Mouse (Mus musculus) neural tube, embryonic 11.5 days (tissue): ENCODE results near the gene Tsfm. TPM values are rescaled to one million over a fixed set of nuclear protein-coding genes. Genes with fewer than 3 reads are reported as not detected.

ENCODE experiments used
- ATAC-seq: fragments of 200-750 bp; cut with Nextera tagmentation; 2 replicates; pipeline ENCODE4 v1.8.0; 2017; ENCODE audit warnings: moderate number of reproducible peaks, mild to moderate bottlenecking, moderate TSS enrichment, moderate library complexity; ENCODE audit not compliant: insufficient read depth, low FRiP score, low TSS enrichment
- DNase-seq: peaks from one replicate; pipeline ENCODE4 v3.0.0-alpha.2; 2015; ENCODE audit warnings: low spot score
- H3K27ac ChIP-seq: fragments of 300-500 bp; sonication (generic); 2 replicates; pipeline ENCODE4 v1.5.1; 2014; ENCODE audit warnings: low read depth, mild to moderate bottlenecking, low read length
- H3K27me3 ChIP-seq: fragments of 300-500 bp; sonication (generic); 2 replicates; pipeline ENCODE4 v1.6.1; 2014; ENCODE audit warnings: mild to moderate bottlenecking, low read length, mixed read lengths; ENCODE audit not compliant: control insufficient read depth, insufficient read depth
- H3K36me3 ChIP-seq: fragments of 300-500 bp; sonication (generic); 2 replicates; pipeline ENCODE4 v1.6.1; 2014; ENCODE audit warnings: mild to moderate bottlenecking, low read length, moderate library complexity, mixed read lengths; ENCODE audit not compliant: control insufficient read depth, insufficient read depth
- H3K4me1 ChIP-seq: fragments of 300-500 bp; sonication (generic); 2 replicates; pipeline ENCODE4 v1.6.1; 2014; ENCODE audit warnings: low read length, mixed read lengths; ENCODE audit not compliant: control insufficient read depth, insufficient read depth
- H3K4me2 ChIP-seq: fragments of 300-500 bp; sonication (generic); 2 replicates; pipeline ENCODE4 v1.6.1; 2014; ENCODE audit warnings: low read depth, mild to moderate bottlenecking, moderate library complexity
- H3K4me3 ChIP-seq: fragments of 300-500 bp; sonication (generic); 2 replicates; pipeline ENCODE4 v1.5.1; 2014; ENCODE audit warnings: low read depth, low read length
- H3K9ac ChIP-seq: fragments of 300-500 bp; sonication (generic); 2 replicates; pipeline ENCODE4 v1.6.1; 2014; ENCODE audit warnings: mild to moderate bottlenecking, low read length
- H3K9me3 ChIP-seq: fragments of 300-500 bp; sonication (generic); 2 replicates; pipeline ENCODE4 v1.6.1; 2016; ENCODE audit warnings: low read length; ENCODE audit not compliant: control insufficient read depth
- WGBS: fragments of 180-500 bp; shearing (Covaris S2); extraction: QIAGEN DNeasy Blood & Tissue Kit; methylation state at CpG from one replicate; pipeline ENCODE4 v1.1.7; 2014; 5-methylcytosine and 5-hydroxymethylcytosine counted together
- polyA plus RNA-seq: library from polyadenylated mRNA; unstranded; fragments of >200 nt; fragmentation: Nextera tagmentation; extraction: Ambion mirVana; gene quantifications from 2 replicates; pipeline ENCODE4 v1.2.1, GENCODE M21; 2014

Tsfm gene
- polyA plus RNA-seq, 1 experiment from 2014 or later = 75.3 TPM

DNA sequence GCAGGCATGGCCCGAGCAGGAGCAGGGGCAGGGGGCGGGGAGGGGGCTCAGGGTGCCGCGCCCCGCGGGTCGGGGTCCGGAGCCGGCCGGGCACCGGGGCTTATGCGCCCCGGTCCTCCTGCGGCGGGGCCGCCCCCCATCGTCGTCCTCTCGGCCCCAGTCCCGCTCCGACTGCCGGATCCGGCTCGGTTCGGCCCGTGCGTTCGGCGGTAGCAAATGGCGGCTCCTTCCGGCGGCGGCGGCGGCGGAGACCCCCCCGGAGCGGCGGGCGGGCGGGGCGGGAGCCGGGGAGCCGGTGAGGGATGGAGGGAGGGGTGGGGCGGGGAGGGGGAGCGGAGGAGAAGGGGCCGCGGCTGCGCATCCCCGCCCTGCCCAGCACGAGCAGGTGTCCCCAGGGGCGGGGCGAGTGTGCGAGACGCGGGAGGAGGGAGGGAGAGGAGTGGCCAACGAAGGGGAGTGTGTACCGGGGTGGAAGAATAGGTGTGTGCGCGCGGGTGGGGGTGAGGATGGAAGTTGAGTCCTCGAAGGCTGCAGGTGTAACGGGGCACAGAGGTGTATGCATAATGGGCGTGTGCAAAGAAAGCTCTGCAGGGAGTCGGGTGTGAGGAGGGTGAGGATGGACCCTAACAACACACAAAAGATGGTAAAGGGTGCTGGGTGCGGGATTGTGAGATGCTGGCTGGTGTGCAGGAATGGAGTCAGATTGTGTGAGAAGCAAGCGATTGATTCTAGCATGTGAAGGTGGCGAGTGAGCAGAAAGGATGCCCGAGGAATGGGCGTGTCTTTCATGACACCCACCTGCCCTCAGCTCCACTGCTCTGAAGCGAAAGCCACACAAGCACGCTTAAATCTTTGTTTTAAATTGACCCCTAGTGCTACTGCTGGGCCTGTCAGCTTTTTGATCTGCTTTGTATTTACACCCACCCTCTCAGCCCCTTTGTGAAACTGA, 29.6 kb upstream of the Tsfm start, which contains the start of gene March9:
TSS of gene March9 (minus strand) at position 217 of the 949 bp plus-strand sequence.
- Histone ChIP-seq H3K4me3 (peak within 1 kb of the TSS; percentile 92), H3K36me3 (peaks cover 7% of the 10 kb centered on the region; the same call in 1 of the 2 replicates), H3K9ac (peak within 1 kb of the TSS; percentile 86), H3K4me2 (peak within 1 kb of the TSS; percentile 97), H3K4me1 (peaks cover 12% of the 10 kb centered on the region), H3K27ac (peak within 1 kb of the TSS; percentile 90), H3K27me3 (peaks cover 6% of the 10 kb centered on the region; the same call in 1 of the 2 replicates), H3K9me3 (no peaks in the 10 kb centered on the region)
- DNase-seq = peak; percentile 79
- ATAC-seq = peak; percentile 5; the same call in 1 of the 2 replicates
- WGBS = under 1% methylated on average over 28 of the region's 72 CpGs

DNA sequence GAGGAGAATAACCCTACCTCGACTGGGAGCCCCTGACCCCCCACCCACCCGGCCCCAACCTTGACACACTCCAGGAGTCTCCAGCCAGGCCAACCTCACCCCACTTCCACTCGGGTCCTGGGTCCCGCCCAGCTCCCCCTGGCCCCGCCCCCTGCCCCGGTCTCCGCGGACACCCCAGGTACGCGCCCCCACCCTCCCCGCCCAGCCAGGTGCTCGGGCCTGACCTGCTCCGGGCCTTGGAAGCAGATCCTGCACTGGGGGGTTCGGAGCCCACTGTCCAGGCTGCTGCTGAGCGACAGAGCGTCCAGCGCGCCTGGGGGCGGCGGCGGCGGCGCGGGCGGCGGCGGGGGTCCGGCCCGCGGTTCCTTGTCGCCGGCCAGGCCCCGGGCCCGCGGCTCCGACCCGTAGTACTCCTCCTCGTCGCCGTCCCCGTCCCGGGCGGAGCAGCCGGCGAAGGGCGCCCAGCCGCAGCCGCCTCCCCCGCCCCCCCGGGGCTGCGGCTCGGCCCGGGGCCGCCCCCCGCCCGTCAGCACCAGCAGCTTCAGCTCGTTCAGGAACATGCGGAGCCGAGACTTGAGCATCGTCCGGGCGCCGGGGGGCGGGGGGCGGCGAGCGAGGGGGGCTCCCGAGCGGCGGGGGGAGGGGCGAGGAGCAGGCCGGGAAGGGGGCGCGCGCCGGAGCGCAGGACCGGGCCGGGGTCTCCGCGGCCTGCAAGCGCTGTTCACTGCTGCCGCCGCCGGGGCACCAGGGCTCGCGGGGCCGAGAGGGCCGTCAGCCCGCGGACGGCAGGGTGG, 28.7 kb upstream of the Tsfm start:
- under 1% methylated on average over 54 of the region's 92 CpGs for WGBS
- DNase-seq (peak; percentile 55), ATAC-seq (0 out of 2 replicates have a peak, but pooled peaks have one; percentile 1)
- Histone ChIP-seq H3K27ac (peak overlapping the region; percentile 90), H3K9ac (peak overlapping the region; percentile 86), H3K4me2 (peak overlapping the region; percentile 97), H3K36me3 (0 out of 2 replicates have a peak, but pooled peaks cover 2% of the 10 kb centered on the region), H3K9me3 (no peaks in the 10 kb centered on the region), H3K4me3 (peak overlapping the region; percentile 92), H3K27me3 (peaks cover 6% of the 10 kb centered on the region; the same call in 1 of the 2 replicates), H3K4me1 (peaks cover 12% of the 10 kb centered on the region)

DNA sequence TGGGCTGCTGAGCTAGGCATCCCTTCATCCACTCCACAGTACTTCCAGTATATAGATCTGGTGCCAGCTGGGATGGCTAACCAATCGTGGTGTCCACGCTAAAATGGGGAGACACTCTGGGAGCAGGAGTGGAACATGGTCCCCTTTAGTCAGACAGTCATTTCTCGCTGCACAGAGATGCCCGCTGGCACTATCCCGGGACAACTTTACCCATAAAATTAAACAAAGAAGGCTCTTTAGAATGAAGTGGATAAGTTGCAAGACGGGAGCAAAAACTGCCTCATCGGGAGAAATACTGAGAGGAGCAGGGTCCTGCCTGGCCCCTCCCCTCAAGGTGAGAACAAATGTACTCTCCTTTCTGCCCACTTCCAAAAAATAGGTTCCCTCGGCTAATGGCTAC, 28.1 kb upstream of the Tsfm start:
- no peak overlapping the region for H3K27ac ChIP-seq
- DNase-seq (no peak), ATAC-seq (no peak)
- H3K9ac ChIP-seq = peak overlapping the region; percentile 86; the same call in 1 of the 2 replicates
- 0 out of 2 replicates have a peak, but pooled peaks cover 2% of the 10 kb centered on the region for H3K36me3 ChIP-seq
- peak overlapping the region; percentile 92 for H3K4me3 ChIP-seq
- H3K27me3 ChIP-seq = peaks cover 6% of the 10 kb centered on the region; the same call in 1 of the 2 replicates
- no peaks in the 10 kb centered on the region for H3K9me3 ChIP-seq
- WGBS = 7% methylated on average over 8 of the region's 8 CpGs
- H3K4me2 ChIP-seq = peak overlapping the region; percentile 97
- peaks cover 12% of the 10 kb centered on the region for H3K4me1 ChIP-seq

DNA sequence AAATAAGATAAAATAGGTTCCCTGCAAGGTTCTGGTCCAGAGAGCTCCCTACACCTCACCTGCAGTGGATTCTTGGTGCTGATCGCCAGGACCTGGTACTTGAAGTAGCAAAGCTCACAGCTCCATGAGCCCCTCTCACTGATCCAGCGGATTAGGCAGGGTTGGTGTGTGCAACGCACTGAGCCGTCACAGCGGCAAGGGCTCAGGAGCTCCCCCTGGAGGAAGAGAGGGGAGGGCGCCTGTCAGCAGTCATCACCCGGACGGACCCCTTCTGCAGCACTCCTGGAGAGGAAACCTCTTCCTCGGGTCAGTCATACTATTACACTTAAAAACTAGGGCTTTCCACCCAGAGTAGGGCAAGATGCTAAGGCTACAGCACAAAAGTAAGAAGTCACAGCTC, 27.5 kb upstream of the Tsfm start:
- H3K4me3 ChIP-seq = peak overlapping the region; percentile 92
- 1% methylated on average over 9 of the region's 9 CpGs for WGBS
- DNase-seq (peak; percentile 81), ATAC-seq (peak; percentile 11; the same call in 1 of the 2 replicates)
- no peak overlapping the region for H3K27ac ChIP-seq
- H3K4me1 ChIP-seq = peaks cover 12% of the 10 kb centered on the region
- H3K9me3 ChIP-seq = no peaks in the 10 kb centered on the region
- peak overlapping the region; percentile 97 for H3K4me2 ChIP-seq
- H3K9ac ChIP-seq = peak overlapping the region; percentile 86; the same call in 1 of the 2 replicates
- H3K27me3 ChIP-seq = peaks cover 6% of the 10 kb centered on the region; the same call in 1 of the 2 replicates
- 0 out of 2 replicates have a peak, but pooled peaks cover 2% of the 10 kb centered on the region for H3K36me3 ChIP-seq

DNA sequence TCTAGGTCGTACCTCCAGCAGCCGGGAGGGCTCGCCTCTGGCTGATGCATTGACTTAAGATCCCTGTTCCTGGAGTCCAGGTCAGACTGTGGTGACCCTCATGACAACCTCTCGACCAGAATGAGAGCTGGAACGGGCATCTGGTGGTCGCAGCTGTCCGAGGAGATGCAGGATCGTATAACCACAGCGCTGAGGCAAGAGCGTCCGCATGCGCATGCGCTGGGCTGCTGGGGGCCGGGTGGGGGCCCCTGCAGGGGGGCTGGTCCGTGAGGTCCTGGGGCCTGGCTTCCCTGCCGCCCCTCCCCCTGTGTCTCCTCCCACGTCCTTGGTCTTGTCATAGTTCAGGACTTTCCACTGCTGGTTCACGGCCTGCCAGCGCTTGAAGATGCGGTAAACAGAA, 25.9 kb upstream of the Tsfm start:
- no peak overlapping the region for H3K4me2 ChIP-seq
- no peaks in the 10 kb centered on the region for H3K9me3 ChIP-seq
- no peak overlapping the region for H3K4me3 ChIP-seq
- no peak overlapping the region for H3K9ac ChIP-seq
- no peak overlapping the region for H3K27ac ChIP-seq
- ATAC-seq (no peak), DNase-seq (no peak)
- WGBS = 87% methylated on average over 19 of the region's 20 CpGs
- H3K4me1 ChIP-seq = peaks cover 10% of the 10 kb centered on the region
- peaks cover 7% of the 10 kb centered on the region for H3K27me3 ChIP-seq
- 0 out of 2 replicates have a peak, but pooled peaks cover 2% of the 10 kb centered on the region for H3K36me3 ChIP-seq

DNA sequence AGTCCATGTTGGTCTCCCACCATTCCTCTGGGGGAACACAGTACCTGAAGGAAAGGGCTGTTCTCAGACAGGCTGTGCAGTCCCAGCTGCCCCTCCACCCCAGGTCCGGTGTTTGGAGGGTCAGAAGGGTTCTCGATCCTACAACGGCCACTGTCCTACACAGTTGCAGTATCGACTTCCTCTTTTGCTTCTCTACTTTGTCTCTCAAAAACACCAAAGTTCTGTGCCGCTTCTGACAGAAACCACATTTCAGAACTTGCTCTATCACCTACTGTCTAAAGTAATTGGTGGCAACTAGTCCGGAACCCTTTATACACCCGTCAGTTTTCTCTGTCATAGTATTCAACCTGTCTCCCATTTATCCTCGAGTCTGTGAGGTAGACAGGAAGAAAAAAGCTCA, 24.8 kb upstream of the Tsfm start:
- no peak overlapping the region for H3K4me3 ChIP-seq
- 0 out of 2 replicates have a peak, but pooled peaks cover 2% of the 10 kb centered on the region for H3K36me3 ChIP-seq
- ATAC-seq (no peak), DNase-seq (no peak)
- H3K27me3 ChIP-seq = peaks cover 10% of the 10 kb centered on the region
- no peaks in the 10 kb centered on the region for H3K9me3 ChIP-seq
- no peak overlapping the region for H3K4me2 ChIP-seq
- peaks cover 6% of the 10 kb centered on the region for H3K4me1 ChIP-seq
- H3K27ac ChIP-seq = no peak overlapping the region
- WGBS = 92% methylated on average over 8 of the region's 8 CpGs
- no peak overlapping the region for H3K9ac ChIP-seq

DNA sequence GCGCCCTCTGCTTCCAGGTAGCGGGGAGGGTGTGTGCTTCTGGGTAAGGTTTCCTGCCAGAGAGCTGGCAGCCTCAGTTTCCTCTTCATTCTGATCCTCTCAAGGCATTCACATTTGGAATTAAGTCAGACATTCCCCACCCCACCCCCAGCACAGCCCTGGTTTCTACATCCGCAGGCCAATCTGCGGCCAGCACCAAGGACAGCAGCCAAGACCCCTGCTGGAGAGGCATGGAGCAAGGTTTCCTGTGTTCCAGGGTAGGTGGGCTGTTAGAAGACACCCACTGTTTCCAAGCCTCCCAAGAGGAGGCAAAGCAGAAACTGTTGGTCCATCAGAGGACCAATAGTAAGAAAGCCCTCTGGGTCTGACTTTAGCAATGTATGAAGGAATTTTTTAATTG, 24.0 kb upstream of the Tsfm start:
- ATAC-seq (no peak), DNase-seq (no peak)
- Histone ChIP-seq H3K4me3 (no peak overlapping the region), H3K9me3 (no peaks in the 10 kb centered on the region), H3K36me3 (0 out of 2 replicates have a peak, but pooled peaks cover 2% of the 10 kb centered on the region), H3K27ac (no peak overlapping the region), H3K27me3 (peaks cover 15% of the 10 kb centered on the region), H3K4me1 (peaks cover 6% of the 10 kb centered on the region), H3K9ac (no peak overlapping the region), H3K4me2 (no peak overlapping the region)
- 66% methylated on average over 4 of the region's 4 CpGs for WGBS

DNA sequence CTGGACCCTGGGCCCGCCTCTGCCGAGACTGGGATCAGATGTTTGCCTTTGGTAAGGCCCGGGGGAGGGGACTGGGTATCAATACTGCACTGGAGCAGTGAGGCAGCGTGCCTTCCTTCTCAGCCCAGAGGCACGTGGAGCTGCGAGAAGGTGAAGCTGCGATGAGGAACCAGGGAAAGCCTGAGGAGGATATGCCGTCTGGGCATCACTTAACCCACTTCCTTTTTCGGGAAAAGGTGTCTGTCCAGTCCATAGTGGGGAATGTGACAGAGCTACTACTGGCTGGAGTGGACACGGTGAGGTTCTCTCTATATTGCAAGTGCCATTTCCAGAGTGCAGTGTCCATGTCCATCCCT, 19.5 kb upstream of the Tsfm start:
- Histone ChIP-seq H3K27ac (no peak overlapping the region), H3K4me1 (no peaks in the 10 kb centered on the region; the same call in 1 of the 2 replicates), H3K9ac (no peak overlapping the region), H3K4me3 (no peak overlapping the region), H3K27me3 (peaks cover 36% of the 10 kb centered on the region), H3K36me3 (no peaks in the 10 kb centered on the region), H3K4me2 (no peak overlapping the region), H3K9me3 (no peaks in the 10 kb centered on the region)
- DNase-seq = no peak
- no peak for ATAC-seq
- WGBS = 20% methylated on average over 10 of the region's 10 CpGs
